Mouse (Mus musculus) cerebellum, adult 11-12 months (tissue): ENCODE data around the gene Tnik.

Experiments used
- DNase-seq: peaks from one replicate; pipeline ENCODE4 v3.0.0; 2022

Tnik gene

DNA sequence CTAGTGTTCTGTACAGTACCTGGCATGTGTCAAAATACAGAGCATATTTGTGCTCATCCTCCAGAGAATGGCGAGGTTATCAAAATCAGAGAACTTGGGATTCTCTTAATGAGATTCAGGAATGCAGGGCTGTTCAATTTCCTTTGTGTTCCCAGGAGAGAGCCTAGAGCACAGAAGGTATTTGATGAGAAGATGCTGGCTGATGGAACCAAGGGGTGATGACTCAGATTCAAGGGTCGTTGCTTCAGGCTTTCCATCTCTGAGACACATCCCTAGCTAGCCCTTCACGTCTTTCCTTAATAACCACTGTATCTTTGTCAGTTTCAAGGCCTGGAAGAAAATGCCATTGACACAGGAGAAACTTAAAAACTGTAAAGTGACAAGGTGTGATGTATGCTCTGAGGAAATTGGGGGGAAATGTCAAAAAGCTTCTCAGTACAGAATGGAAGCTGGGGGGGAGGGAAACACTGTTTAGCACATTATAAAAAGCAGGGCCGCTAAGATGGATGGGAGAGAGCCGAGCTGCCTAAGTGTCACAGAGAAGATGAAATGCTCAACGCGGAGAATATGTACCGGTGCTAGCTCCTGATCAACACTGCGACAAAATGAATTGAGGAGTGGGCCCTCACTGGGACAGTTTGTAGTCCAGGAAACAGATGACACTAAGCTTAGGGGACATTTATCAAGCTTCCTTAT is 380.4 kb downstream of the Tnik start:
- no peak for DNase-seq

DNA sequence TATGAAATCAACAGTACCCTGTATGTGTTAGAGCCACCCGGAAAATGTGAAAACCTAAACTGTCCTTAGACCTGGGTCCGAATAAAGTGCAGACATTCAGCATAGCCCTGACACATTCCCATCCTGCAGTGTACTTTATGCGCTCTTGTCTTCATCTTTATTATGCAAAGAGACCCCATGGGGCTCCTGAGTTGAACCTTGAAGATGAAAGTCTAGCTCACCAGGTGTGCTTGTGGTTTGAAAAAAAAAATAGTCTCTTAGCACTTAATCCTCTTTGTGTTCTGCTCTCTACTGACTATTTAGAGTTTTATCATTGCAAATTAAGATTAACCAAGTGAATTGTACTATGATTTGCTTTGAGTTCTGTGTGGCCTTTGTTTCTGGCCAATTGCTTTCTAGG is 389.6 kb downstream of the Tnik start:
- no peak for DNase-seq

DNA sequence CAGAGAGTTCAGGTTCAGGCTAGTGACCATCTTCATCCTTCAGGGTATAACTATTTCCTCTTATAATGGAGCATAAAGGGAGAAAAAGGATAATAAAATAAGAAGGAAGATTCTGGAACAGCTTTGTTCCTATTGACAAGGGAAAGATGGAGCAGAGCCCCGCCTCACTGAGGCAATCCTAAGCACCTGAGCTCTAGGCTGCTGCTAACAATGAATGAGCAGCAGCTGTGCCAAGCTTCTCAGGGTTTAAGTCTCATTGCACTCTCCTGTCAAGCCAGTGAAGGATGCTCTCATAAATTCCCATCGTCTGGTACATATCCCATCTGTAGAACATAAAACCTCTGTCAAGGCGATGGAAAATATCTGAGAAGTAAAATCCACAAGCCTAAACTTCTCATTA is 390.0 kb downstream of the Tnik start:
- no peak for DNase-seq

DNA sequence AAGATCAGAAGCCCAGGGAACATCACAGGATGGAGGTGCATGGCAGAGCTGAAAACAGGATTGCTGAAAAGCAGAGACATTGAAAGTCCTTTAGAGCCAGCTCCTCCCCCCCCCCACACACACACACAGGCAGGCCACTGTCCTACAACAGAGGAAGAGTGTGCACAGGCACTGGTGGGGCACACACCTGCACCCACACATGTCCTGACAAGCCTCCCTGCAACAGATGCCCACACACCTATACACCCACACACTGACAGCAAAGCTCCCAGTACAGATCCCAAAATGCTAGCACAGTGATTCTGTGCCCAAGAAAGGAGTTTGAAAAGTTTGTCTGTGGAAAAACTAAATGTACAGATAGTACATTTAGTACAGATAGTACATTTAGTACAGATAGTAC is 391.7 kb downstream of the Tnik start:
- no peak for DNase-seq

DNA sequence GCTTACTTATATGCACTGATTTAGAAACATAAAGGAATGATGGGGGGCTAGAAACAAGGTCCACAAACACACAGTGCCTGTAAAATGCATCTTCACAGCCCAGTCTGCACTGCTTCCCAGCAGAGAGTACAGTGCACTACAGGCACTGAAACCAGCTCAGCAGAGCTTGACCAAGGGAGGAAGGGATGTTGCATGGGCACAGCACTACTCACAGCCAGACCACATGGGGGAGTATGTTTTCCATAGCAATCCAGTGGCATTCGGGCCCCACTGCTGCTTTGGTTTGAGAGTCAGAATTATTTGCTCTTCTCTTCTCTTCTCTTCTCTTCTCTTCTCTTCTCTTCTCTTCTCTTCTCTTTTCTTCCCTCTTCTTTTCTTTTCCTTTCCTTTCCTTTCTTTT is 395.3 kb downstream of the Tnik start:
- no peak for DNase-seq

DNA sequence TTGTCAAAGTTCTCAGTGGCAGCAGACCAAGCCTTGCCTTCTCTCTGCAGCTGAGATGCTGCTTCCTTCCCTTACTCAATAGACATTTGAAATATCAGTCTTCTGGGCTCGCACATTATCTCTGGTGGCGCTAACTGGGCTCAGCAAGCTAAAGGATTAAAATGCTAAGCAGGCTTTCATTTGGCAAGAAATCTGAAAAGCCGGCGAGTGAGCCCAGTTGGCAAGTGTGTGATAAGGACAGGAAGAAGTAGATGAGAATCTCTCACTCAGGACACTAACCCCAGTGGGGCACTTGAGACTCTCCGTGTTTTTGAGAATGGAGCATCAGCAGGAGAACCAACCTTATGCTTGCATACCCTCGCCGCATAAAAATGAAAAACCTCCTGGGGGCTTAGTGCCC is 417.8 kb downstream of the Tnik start:
- no peak for DNase-seq

DNA sequence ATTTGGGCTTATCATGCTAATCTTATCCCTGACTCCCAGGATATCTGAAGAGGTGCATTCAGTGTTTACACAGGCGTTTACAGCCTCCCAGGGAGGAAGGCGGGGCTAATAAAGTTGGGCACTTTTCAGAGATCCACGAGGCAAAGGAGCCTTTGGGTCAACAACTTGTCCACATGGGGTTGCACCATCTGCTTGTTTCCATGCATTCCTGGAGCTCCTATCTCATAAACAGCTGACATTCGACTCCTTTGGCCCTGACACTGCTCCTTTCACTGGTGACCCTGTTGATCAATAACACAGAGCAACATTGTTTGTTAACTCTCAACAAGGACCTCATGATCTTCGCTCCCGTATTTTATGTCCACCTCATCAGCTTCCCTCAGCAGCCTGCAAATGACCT is 418.9 kb downstream of the Tnik start:
- no peak for DNase-seq

DNA sequence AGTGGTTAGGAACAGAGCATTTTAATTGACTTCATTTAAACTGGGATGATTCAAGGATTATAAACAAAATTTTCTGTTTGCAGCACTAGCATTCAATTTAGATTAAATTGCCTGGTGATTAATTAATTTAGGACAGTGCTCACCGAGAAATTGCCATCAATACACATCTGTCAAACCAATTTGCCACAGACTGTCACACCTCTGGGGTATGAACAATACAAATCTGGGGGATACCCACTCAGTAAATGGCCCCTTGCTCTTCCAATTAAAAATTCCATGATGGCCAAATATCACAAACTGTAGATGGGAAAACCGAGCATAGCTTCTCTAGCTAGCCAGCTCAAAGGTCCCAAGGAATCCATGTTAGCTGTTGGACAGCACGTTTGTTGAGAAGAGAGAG is 419.4 kb downstream of the Tnik start:
- no peak for DNase-seq

DNA sequence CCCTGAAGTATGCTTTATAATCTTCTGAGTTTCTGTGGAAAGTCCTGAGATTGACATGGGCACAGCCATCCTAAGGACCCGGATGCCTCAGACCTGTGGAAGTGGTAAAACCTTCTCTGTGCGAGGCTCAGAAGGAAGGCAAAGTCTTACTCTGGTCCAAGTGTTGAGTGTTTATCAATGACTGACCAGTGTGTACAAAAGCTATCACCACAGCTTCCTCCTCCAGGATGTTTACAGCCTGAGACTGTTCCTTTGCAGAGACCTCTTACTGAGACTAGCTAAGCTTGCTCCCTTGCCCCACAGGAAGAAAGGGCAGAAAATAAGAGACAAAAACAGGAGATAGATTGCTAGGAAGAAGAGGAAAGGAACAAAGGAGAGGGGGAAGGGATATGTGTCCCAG is 422.5 kb downstream of the Tnik start:
- no peak for DNase-seq

DNA sequence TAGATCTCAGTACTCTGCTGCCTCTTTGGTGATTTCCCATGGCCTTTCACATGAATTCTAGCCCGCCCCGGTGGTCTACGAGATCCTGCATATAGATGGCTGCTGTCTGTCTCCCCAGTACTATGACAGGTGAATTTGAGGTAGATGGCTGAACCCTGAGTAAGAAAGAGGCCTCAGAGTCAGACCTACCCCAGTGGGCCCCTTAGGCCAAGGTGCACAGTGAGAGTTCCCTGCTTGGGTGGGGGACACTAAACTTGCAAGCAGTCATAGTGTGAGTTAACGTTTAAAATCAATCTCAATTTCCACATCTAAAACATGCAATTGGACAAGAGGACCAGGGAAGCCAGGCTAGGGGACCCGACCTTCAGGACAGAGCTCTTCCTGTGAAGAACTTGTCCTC is 431.8 kb downstream of the Tnik start:
- DNase-seq: no peak

DNA sequence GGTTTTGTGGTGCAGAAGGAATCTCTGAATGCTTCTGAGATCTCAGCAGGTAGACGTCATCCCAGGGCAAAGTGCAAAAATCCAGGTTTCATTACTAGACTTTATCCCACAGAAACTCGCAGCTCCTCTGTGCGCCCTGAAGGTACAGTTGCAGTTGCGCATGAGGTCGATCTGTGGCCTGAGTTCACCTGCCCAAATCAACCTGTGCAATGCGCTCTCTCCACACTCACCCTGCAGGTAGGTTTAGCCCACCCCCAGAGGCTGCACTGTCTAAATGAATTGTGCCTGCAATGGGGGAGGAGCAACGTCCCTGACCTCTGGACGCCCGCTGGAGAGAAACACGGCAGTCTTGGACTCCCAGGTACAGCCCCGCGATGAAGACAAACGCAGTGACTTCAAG is 432.6 kb downstream of the Tnik start:
- DNase-seq: no peak

DNA sequence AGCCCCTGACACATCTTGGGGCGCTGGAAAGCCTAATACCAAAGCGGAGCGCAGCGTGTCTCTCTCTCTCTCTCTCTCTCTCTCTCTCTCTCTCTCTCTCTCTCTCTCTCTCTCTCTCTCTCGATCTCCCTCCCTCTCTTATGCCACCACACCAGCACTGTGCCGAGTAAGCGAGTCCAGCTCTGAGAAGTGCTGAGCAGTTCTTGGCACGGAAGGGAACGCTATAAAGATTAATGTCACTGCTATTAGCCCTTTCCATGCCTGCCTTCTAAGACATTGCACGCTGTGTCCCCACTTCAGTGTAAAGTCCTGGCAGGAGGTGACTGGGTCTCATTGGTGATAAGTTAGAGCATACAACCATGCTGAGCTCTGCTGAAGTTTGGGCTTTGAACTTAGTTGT is 433.1 kb downstream of the Tnik start:
- no peak for DNase-seq

DNA sequence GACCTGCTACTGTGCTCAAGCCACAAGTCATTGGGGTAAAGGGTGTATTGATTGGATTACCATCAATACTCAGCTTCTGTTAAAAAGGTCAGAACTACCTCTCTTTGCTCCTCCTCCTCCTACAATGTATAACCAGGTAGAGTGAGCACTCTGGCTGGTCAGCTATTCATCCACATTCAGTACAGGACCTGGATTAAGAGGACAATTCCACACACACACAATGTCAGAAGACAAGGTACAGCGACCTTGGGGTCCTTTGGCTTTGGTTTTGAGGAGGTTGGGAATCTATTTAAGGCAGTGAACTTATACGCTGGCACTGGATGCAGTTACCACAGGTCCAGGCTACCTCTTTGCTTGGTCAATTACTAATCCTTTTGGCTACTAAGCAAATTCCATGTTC is 434.8 kb downstream of the Tnik start, which contains the start of gene Slc2a2:
Gene Slc2a2, plus strand, starts transcription at position 107 of the 400 bp plus-strand sequence.
- no peak for DNase-seq

DNA sequence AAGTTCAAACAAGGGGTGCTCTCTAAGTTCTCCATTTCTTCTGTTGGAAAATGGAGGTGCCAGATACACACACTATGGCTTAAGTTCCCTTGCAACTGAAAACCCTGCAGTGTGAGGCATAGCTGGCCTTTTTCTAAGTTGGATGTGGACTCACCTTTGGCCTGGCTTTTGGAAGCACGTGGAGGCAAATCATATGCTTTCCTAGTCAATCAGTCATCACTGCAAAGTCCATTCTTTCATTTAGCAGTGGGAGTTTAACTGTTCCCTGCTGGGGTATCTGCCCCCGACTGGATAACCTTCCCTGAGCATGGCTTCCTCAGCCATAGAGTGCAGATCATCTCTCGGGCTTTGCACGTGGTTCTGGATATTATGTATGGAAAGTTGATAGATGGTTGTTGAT is 436.6 kb downstream of the Tnik start:
- no peak for DNase-seq

DNA sequence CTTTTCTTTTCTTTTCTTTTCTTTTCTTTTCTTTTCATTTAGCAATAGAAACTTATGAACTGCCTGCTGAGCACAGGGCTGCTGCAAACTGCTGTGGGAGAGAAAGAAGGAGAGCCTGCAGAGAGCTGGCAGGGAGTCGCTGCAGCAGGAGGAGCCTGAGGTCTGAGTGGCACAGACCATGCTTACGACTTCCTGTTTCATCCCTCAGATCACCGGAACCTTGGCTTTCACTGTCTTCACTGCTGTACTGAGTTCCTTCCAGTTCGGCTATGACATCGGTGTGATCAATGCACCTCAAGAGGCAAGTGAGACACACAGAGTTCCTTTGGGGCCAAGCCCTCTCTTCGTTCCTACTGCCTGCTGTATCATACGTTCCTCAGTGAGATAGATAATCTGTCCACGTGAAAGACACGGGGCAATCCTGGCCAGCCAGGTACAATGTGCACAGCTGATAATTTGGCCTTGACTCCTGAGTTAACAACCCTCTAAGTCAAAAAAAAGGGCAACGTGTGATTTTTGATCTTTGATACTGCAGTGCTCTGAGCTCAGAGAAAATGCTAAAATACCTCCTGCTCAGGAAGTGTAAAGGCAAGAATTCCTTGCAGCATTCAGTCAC is 442.6 kb downstream of the Tnik start:
- no peak for DNase-seq

DNA sequence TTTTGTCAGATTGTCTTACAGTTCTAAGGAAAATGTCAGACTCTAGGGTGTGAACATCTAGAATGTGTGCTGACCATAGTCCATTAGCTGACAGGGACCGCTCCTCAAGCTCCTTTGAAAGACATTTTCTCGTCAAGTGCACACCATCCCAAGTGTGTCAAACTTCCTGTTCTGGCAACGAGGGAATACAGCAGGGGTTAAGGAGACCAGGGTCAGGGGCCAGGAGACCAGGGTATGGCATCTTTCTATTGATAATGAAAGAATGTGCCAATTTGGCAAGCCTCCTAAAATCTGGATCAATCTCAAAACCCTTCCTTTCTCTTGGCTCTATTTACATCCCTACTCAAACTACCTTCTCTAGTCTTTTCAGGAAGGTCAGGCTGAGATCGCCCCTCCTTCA is 443.7 kb downstream of the Tnik start:
- DNase-seq: no peak

DNA sequence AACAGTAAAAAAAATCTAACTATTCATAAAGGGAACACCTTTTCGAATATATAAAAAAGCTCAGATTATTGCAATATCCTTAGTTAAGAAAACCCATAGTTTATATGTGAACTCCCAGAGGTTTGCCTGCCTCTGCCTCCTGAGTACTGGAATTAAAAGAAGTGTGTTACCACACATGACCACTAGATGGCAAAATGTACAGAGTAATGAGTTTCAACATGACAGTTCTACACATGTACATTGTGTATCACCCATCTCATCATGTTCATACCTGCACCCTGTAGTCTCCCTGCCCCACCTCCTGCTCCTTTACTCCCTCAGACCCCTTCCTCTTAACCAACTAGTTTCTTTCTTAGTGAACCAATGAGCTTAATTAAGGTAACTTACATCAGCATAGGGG is 446.7 kb downstream of the Tnik start:
- no peak for DNase-seq

DNA sequence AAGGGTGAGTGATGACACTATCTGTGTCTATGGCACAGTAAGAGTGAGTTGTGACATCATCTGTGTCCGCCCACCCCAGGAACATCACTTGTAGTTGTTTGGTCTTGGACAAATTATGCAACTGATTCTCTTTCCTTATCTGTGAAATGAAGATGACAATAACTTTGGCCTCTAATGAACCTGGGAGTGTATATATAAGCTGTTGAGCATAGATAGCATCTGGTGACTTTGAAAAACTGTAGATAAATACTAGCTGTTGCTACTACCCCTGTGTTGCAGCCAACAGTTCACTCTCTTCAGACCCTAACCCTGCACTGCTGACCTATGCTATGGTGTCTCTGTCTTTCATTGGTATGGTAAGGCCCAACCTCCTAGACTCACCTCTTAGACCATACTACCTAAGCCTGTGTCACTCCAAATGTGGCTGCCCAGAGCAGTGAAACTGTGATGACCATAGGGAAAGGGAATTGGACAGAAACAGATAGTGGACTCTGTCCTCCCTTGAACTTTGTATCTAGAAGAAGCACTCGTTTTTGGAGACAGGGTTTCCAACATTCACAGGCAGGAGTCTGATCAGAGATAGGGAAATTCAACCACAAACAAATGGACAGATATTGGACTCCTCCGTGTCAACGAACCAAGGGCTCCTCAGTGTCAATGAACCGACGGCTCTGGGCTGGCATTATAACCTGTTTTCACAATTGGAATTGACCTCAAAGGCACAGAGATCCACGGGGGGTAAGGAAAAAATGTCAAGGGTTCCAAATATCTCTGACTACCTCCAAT is 451.1 kb downstream of the Tnik start:
- DNase-seq: no peak

DNA sequence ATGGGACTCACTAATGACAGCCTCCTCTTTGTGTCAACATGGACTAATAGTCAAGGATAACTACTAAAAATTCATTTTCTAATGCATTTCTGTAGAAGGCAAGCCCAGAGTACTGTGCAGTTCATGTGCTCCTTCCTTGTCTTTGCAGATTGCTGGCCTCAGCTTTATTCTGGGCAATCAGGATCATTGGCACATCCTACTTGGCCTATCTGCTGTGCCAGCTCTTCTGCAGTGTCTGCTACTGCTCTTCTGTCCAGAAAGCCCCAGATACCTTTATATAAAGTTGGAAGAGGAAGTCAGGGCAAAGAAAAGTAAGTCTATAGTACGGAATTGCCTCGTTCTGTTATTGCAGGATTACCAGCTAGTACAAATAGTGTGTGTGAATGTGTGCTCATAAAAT is 455.5 kb downstream of the Tnik start:
- no peak for DNase-seq

DNA sequence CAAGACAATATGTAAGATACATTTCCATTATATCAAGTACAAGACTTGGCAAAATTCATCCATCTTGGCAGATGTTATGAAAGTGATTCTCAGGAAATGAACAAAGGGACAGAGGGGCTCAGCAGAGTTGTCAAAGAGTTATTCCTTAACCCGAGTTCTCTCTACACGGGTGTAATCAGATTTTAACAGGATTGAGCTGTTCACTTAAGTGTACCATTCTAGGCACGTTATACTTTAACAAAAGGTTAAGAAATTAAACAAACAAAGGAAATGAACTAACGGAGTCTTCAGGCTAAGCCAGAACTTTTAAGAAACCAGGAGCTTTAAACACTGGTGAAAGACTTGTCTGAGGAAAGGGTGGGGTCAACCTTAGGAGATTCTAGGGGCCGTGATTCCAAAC is 458.2 kb downstream of the Tnik start:
- no peak for DNase-seq

DNA sequence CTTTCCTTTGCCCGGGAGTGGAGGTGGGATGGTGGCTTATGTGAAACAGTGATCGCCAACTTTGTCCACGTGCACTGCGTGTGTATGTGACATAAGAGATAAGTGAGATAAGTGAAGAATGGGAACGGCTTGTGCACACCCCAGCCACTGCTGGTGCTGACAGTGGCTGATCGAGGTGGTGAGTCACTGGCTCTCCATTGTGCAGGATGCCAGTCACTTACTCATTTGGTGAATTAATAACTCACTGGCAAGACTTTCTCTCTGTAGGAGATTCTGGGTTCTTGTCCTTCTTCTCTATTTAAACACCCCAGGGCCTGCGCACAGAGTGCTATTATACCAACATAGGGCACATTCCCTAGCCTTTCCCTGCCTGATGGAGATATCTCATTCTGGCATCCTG is 458.8 kb downstream of the Tnik start:
- no peak for DNase-seq

DNA sequence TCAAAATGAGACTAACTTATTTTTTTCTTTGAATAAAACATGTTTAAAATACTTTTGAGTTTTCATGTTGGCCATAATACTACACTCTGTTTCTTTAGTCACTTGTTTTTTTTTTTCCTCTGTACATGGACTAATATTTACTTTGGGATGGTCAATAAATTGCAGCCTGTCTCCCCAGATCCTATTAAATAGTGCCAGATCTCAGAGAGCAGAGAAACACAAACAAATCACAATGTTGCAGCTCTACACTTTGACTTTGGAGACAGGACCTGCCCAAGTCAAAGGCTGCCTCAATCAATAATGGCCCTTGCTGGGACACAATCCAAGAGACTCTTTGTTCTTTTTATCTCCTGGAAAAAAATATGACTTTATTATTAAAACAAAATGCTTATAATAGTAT is 459.5 kb downstream of the Tnik start:
- no peak for DNase-seq

DNA sequence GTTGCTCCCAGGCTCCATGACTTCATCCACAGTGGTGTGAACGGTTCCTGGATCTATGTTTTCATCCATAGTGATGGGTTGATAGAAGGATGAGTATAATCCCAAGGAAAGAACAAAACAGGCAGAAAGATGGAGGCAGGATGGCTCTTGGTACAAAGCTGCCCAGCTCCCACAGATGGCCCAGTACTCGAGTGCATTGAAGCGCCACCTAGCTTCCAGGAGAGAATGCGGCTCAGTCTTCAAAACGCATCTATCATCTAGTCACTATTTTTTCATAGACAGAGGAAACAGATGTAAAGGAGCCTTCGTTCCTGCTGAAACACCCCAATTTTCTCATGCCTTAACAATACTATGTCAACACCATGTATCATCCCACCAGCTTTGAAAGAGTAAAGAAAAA is 460.5 kb downstream of the Tnik start:
- DNase-seq: no peak

DNA sequence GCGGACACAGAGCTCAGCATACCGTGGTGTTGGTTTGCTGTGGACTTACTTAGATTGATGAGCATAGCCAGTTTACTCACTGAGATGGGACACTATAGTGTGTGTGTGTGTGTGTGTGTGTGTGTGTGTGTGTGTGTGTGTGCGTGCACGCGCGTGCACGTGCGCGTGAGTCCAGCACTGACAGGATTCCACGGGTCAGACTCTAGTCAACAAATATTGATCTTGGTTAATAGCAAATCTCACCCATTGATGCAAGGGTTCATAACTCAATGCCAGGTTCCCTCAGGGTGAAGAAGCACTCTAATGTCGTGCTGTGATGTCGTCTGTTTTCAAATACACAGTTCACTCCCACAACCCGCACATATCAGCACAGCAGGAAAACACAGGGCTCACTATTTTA is 462.2 kb downstream of the Tnik start:
- no peak for DNase-seq
